Mouse (Mus musculus) C2C12 (cell line): ENCODE results near the gene Ppargc1a. TPM values are rescaled to one million over a fixed set of nuclear protein-coding genes. Genes with fewer than 3 reads are reported as not detected.

Experiments used
- H3K27me3 ChIP-seq: one replicate; pipeline ENCODE4 v1.6.1; 2011; ENCODE audit not compliant: control insufficient read depth, insufficient read depth, insufficient read length
- H3K36me3 ChIP-seq: one replicate; pipeline ENCODE4 v1.6.1; 2011; ENCODE audit not compliant: control insufficient read depth, insufficient read depth
- H3K4me3 ChIP-seq: one replicate; pipeline ENCODE4 v1.5.1; 2011; ENCODE audit warnings: mild to moderate bottlenecking, control low read depth; ENCODE audit not compliant: poor library complexity, insufficient read depth, severe bottlenecking
- H3K79me2 ChIP-seq: one replicate; pipeline ENCODE4 v1.6.1; 2011; ENCODE audit not compliant: control insufficient read depth, insufficient read depth
- H3K79me3 ChIP-seq: one replicate; pipeline ENCODE4 v1.6.1; 2011; ENCODE audit warnings: low read depth, control low read depth
- H3ac ChIP-seq: one replicate; pipeline ENCODE3; 2011; ENCODE audit warnings: low read depth; ENCODE audit not compliant: control insufficient read depth, insufficient read length
- CEBPB ChIP-seq: IDR thresholded peaks from one replicate; pipeline ENCODE4 v1.6.1; 2011; ENCODE audit warnings: low read depth, mild to moderate bottlenecking, control low read depth, moderate library complexity
- CTCF ChIP-seq: IDR thresholded peaks from one replicate; pipeline ENCODE4 v1.5.1; 2011; ENCODE audit not compliant: control insufficient read depth, insufficient read depth, insufficient read length
- FOSL1 ChIP-seq: IDR thresholded peaks from one replicate; pipeline ENCODE4 v1.8.0; 2011; ENCODE audit warnings: mild to moderate bottlenecking, low read length; ENCODE audit not compliant: poor library complexity, insufficient read depth, severe bottlenecking
- MAX ChIP-seq: IDR thresholded peaks from one replicate; pipeline ENCODE4 v1.6.1; 2011; ENCODE audit warnings: mild to moderate bottlenecking, control low read depth
- MYOD1 ChIP-seq: IDR thresholded peaks from one replicate; pipeline ENCODE4 v1.6.1; 2011; ENCODE audit warnings: low read depth; ENCODE audit not compliant: control insufficient read depth, insufficient read length
- MYOG ChIP-seq: IDR thresholded peaks from one replicate; pipeline ENCODE4 v1.6.1; 2011; ENCODE audit not compliant: control insufficient read depth, insufficient read length; ENCODE audit errors: extremely low read depth
- USF1 ChIP-seq: IDR thresholded peaks from one replicate; pipeline ENCODE4 v1.6.1; 2011; ENCODE audit warnings: low read depth, mild to moderate bottlenecking, control low read depth, moderate library complexity
- polyA plus RNA-seq: library from polyadenylated mRNA; unstranded; fragments of >200 nt; fragmentation: generic; extraction: Trizol; gene quantifications from one replicate; pipeline ENCODE4 v1.2.1, GENCODE M21; 2012; ENCODE audit warnings: missing spikeins

Gene Ppargc1a
- polyA plus RNA-seq, 1 experiment = 0.25 TPM

DNA sequence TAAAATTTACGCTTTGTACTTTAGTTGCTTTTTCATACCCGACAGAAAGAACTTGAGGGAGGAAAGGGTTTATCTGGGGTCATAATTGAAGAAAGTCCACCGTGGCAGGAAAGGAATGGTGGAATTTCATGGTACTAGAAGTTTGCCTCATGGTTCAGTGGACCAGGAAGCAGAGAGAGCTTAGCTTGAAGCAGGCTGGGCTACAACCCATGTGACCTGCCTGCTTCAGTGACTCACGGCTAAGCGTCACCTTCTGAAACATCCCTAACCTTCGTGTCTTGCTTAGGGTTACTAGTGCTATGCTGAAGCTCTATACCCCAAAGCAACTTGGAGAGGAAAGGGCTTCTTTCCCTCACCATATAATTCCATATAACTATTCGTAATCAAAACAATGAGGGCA, 151.1 kb downstream of the Ppargc1a start:
- H3K79me3 ChIP-seq = no peaks in the 10 kb centered on the region
- H3K36me3 ChIP-seq = no peaks in the 10 kb centered on the region
- no peak overlapping the region for H3ac ChIP-seq
- TF ChIP-seq MAX (no peak), USF1 (no peak), CTCF (no peak)
- H3K27me3 ChIP-seq = no peaks in the 10 kb centered on the region
- H3K79me2 ChIP-seq = no peaks in the 10 kb centered on the region
- no peak overlapping the region for H3K4me3 ChIP-seq

DNA sequence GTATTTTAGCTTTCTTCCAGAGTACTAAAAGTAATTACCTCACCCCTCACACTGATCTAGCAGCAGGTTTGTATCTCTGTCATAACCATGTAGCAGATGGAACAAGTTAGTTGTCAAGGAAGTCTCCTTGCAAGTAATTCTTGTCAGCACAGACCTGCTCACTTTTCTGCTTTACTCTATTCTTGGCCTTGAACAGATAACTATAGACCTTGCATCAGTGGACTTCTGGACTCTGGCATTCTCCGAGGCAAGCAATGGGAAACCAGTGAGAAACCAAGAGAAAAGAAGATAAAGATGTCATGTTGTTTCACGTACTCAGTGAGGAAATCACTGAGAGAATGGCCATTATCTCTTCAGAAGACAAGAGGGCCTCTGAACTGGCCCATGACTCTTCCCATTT, 152.1 kb downstream of the Ppargc1a start:
- no peaks in the 10 kb centered on the region for H3K79me3 ChIP-seq
- no peak overlapping the region for H3ac ChIP-seq
- H3K27me3 ChIP-seq = no peaks in the 10 kb centered on the region
- no peaks in the 10 kb centered on the region for H3K36me3 ChIP-seq
- no peak overlapping the region for H3K4me3 ChIP-seq
- TF ChIP-seq MYOD1 = no peak
- TF ChIP-seq MYOG = no peak
- no peak for TF ChIP-seq MAX
- no peak for TF ChIP-seq USF1
- no peaks in the 10 kb centered on the region for H3K79me2 ChIP-seq

DNA sequence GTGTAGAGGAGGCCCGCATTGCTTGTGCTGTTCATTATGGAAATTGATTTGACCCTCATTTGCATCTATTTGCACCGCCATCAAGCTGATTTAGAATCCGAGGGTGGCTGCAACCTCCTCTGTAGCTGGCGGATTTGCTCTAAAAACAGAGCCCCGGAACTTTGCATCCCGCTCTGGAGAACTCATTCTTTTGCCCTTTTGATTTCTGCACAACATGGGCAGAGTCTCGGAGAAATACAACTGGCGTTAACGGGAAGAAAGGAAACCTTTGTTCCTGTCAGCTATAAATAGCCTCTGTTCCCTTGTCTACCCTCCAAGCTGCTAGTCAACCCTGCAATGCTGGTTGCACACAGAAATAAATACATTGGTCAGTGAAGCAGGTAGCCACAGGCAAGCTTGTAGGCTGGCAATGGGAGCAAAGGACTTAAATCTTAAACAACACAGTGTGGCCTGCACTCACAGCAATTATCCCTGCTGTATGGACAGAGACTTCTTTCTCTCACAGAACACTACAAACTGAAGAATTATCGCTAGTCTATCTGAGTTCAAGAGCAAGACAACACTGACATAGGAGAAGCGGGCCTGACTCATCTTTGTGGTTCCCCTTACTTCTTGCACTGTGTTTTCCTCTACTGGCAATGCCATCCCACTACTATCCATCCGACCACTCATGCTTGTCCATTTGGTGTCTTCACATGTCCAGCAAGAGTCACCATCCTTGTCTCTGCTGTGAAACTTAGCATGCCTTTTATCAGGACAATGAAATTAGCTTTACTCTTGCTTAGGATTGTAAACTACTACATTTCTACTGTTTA, 155.0 kb downstream of the Ppargc1a start:
- Histone ChIP-seq H3K36me3 (no peaks in the 10 kb centered on the region), H3K4me3 (no peak overlapping the region), H3K79me2 (no peaks in the 10 kb centered on the region), H3K79me3 (no peaks in the 10 kb centered on the region), H3ac (no peak overlapping the region), H3K27me3 (no peaks in the 10 kb centered on the region)
- TF ChIP-seq CTCF (no peak), MYOG (no peak), CEBPB (no peak), MYOD1 (no peak), FOSL1 (no peak), USF1 (no peak), MAX (no peak)

DNA sequence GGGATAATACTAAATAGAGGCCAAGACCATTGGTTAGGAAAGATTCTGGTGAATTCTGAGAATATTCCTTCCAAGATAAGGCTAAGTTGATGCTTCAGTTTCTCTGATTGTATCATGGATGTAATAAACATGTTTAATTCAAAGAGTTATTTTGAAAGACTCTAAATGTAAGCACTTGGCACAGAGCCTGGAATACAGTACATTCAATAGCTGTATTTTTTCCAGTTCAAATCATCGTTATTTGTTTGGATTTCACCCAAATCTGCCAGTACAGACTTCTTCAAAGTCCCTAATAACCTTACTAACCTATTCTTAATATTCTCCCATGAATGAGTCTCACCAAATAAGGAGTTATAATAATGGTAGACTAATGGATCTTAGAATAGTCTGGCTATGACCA, 157.5 kb downstream of the Ppargc1a start:
- Histone ChIP-seq H3K4me3 (no peak overlapping the region), H3K79me2 (no peaks in the 10 kb centered on the region), H3K36me3 (no peaks in the 10 kb centered on the region), H3ac (no peak overlapping the region), H3K79me3 (no peaks in the 10 kb centered on the region), H3K27me3 (no peaks in the 10 kb centered on the region)
- TF ChIP-seq USF1 (no peak), MYOG (no peak), CTCF (no peak), FOSL1 (no peak), MAX (no peak), MYOD1 (no peak), CEBPB (no peak)

DNA sequence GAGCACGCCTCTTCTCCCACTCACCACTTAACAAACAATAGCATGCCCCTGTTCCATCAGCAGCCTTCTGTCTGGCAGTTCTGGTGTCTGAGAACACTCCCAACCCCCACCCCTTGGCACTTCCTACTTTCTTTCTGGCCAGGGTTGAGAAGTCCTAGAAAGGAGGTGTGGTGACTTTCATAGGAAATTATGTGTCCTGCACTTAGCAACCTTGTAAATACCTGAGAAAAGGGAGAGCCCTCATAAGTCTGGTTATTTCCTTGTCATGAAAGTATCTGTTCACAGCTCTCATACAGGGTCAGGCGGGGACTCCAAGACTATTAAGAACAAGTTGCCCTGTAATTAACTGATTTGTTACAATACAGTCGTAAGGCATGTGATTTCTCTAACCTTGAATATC, 161.1 kb downstream of the Ppargc1a start:
- Histone ChIP-seq H3K36me3 (no peaks in the 10 kb centered on the region), H3K79me3 (no peaks in the 10 kb centered on the region), H3K27me3 (no peaks in the 10 kb centered on the region), H3ac (no peak overlapping the region), H3K79me2 (no peaks in the 10 kb centered on the region), H3K4me3 (no peak overlapping the region)
- no peak for TF ChIP-seq CEBPB
- no peak for TF ChIP-seq FOSL1
- no peak for TF ChIP-seq USF1
- TF ChIP-seq MYOG = no peak
- TF ChIP-seq CTCF = no peak
- TF ChIP-seq MYOD1 = no peak
- TF ChIP-seq MAX = no peak
